Mouse (Mus musculus): ENCODE data around the gene Olfr661.

Olfr661 gene

DNA sequence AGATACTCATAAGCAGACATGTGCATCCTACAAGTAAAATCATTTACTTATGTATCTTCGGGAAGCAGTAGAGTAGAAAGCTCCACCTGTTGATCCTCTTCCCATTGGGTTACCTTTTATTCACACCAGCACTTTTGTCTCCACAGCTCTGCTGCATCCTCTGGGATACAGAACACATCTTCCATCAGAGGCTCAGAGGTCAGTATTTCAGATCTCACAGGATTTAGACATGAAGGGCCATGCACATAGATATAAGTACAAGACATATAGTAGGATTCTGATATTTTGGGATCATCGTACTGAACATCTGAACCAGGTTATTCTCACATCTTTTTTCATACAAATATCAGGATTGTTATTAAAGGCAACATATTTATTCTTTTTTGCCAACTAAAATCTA lies at the start of gene Olfr661:
Gene Olfr661 (plus strand): TSS at position 301 of the 400 bp plus-strand sequence.
- in situ Hi-C loops (cut with MboI): no loop called here

DNA sequence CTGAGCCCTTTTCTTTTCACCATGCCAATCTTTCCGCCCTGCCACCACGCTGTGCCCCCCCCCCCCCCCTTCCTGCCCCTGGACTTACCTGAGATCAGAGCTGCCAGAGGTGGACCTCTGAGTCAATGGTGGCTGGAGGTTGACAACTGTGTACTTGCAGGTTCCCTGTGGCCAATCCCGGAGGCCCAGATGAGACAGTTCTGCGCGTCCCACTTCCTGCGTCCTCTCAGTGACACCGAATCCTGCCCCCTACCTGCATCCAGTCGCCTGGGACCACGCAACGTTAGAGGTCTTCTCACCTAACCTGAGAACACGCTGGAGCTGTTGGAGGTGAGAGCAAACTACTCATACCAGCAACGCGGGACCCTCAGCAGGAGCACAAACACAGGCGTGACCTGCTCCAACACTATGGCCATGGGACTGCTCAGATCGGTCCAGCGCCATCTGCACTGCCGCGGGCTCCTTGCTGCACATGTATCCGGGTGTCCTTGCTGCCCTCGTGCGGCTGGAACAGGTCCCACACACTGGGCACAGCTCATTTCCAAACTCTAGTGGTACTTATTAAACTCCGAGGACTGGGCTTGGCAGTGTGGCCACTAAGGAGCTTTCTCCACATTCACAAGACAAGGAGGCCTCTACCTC lies 39.3 kb upstream of the Olfr661 start, which contains the start of gene Olfr658:
Gene Olfr658 (minus strand): TSS at position 465 of the 642 bp plus-strand sequence.
- in situ Hi-C loops (cut with MboI): no loop called here

DNA sequence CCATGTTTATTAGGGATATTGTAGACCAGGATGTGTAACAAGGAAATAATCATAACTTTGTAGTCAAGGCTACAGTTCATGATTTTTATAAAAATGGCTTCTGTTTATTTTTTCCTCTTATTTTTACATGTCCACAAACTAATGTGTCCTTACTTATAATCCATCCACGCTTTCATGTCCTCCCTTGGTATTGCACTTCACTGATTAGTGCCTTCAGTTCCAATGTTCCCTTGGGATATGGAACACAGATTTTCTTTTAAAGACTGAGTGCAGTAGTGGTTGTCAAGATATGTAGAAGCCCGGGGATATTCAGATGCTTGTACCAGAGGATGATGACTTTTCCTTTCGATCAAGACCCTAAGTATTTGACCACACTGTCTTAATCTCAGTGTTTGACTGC lies 19.8 kb upstream of the Olfr661 start, which contains the start of gene Olfr659:
Gene Olfr659 (plus strand): TSS at position 301 of the 400 bp plus-strand sequence.
- in situ Hi-C loops (cut with MboI): no loop called here
